Mouse (Mus musculus): ENCODE results near the gene Rap1gap2. TPM values are rescaled to one million over a fixed set of nuclear protein-coding genes. Genes with fewer than 3 reads are reported as not detected.

Rap1gap2 gene
- polyA plus RNA-seq, 1 experiment, result 8.9 TPM

DNA sequence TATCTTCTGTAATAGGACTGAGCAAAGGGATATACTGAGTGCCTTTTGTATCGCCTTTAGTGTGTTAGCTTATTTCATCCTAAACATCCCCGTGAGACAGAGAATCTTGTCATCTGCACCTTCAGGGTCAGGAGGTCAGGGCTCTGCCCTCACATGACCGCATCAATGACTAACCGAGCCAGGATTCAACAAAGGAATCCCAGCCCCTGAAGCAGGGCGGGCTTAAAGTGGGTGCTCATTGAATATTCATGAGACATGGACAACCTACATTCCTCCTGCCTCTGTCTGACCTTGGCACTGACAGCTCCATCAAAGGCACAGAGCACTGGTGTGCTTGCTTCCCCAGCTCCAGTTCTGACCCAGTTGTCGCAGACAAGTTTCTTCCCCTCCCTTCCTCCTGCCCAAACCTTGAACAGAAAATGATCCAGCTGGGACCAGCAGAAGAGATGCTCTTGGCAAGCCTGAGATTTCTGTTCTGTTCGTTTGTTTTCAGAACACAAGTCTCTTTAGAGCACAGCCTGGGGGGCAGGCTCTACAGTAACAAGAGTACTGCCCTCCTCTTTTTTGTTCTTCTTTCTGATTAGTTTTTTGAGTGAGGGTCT is 61.8 kb downstream of the Rap1gap2 start:
- Histone ChIP-seq H3K4me1 (ENCODE audit: control insufficient read depth, insufficient read depth, low read length) (peaks cover 4% of the 10 kb centered on the region), H3K4me3 (replicated peaks; ENCODE audit: extremely low read depth, low read depth, low read length) (no peak overlapping the region)
- no peak for TF ChIP-seq CTCF (IDR thresholded peaks at IDR 0.05; ENCODE audit: insufficient read depth, low read length)
- no peak for TF ChIP-seq POLR2A (IDR thresholded peaks at IDR 0.05; ENCODE audit: borderline replicate concordance, extremely low read depth, low read depth, low read length)
- DNase-seq, result no peak
- 31% methylated on average over 7 of the region's 7 CpGs for WGBS

DNA sequence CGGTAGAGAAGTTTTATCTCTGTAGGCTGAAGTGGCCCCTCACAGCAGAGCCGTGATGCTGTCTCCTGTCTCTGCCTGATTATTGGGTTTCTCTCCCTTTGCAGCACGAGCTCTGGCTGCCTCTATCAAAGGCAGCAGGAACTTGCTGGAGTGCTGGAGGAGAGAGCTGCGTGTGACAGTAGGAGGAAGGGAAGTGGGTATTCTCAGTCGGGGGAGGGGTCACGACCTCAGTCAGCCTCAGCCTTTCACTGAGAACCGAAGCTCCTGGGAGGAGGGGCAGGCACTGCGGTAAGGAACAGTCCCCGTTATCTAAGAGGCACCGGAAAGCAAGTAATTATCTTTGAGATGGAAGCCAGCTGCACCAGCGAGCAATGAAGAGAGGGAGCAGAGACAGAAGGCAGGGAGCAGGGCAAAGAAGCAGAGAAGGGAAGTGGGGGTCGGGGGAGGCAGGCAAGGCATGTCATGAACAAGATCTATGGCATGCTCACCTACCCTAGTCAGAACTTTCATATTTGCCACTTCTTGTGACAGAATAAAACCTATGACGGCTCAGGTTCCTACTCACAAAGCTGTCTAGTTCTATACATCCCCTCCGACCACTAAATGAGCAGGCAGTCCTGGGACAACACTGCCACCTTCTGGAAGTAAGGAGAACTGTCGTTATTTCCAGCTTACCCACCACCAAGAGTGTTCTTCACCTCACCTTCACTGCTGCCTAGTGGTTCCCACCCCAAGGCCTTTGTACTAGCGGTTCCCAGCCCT is 63.6 kb downstream of the Rap1gap2 start:
- 4% methylated on average over 16 of the region's 16 CpGs for WGBS
- DNase-seq, result no peak
- H3K4me3 ChIP-seq (replicated peaks; ENCODE audit: extremely low read depth, low read depth, low read length), result no peak overlapping the region
- TF ChIP-seq CTCF (IDR thresholded peaks at IDR 0.05; ENCODE audit: insufficient read depth, low read length), result peak; percentile 58
- no peak for TF ChIP-seq POLR2A (IDR thresholded peaks at IDR 0.05; ENCODE audit: borderline replicate concordance, extremely low read depth, low read depth, low read length)
- H3K4me1 ChIP-seq (ENCODE audit: control insufficient read depth, insufficient read depth, low read length), result peaks cover 4% of the 10 kb centered on the region

DNA sequence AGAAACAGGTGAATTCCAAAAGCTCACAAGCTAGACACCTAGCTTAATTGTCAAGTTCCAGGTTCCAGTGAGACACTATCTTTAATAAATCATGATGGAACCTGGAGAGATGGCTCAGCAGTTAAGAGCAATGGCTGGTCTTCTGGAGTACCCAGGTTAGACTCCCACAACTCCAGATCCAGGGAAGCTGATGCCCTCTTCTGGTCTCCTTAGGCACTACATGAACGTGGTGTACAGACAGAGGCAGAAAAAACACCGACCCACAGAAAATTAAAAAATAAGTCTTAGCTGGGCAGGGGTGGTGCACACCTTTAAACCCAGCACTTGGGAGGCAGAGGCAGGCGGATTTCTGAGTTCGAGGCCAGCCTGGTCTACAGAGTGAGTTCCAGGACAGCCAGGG is 64.5 kb downstream of the Rap1gap2 start:
- 37% methylated on average over 4 of the region's 4 CpGs for WGBS
- TF ChIP-seq CTCF (IDR thresholded peaks at IDR 0.05; ENCODE audit: insufficient read depth, low read length) (peak; percentile 39), POLR2A (IDR thresholded peaks at IDR 0.05; ENCODE audit: borderline replicate concordance, extremely low read depth, low read depth, low read length) (no peak)
- no peak overlapping the region for H3K4me3 ChIP-seq (replicated peaks; ENCODE audit: extremely low read depth, low read depth, low read length)
- no peak for DNase-seq
- H3K4me1 ChIP-seq (ENCODE audit: control insufficient read depth, insufficient read depth, low read length), result peaks cover 4% of the 10 kb centered on the region

DNA sequence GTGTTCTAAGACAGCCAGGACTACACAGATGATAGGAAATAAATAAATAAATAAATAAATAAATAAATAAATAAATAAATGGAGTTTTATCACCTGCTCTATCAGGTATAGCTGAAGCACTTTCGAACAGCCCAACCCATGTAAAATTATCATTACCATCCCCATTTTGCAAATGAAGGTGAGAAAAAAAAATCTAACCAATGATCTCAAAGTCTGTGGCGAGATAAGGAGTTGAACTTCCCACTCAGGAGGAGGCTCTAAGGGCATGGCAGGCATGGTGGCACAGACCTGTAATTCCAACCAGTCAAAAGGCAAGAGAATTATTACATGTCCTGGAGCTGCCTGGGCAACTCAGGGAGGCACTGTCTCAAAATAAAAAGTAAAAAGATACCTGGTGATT is 65.2 kb downstream of the Rap1gap2 start:
- 87% methylated on average over 2 of the region's 2 CpGs for WGBS
- H3K4me3 ChIP-seq (replicated peaks; ENCODE audit: extremely low read depth, low read depth, low read length), result no peak overlapping the region
- H3K4me1 ChIP-seq (ENCODE audit: control insufficient read depth, insufficient read depth, low read length), result peaks cover 4% of the 10 kb centered on the region
- no peak for DNase-seq
- no peak for TF ChIP-seq POLR2A (IDR thresholded peaks at IDR 0.05; ENCODE audit: borderline replicate concordance, extremely low read depth, low read depth, low read length)
- TF ChIP-seq CTCF (IDR thresholded peaks at IDR 0.05; ENCODE audit: insufficient read depth, low read length), result no peak

DNA sequence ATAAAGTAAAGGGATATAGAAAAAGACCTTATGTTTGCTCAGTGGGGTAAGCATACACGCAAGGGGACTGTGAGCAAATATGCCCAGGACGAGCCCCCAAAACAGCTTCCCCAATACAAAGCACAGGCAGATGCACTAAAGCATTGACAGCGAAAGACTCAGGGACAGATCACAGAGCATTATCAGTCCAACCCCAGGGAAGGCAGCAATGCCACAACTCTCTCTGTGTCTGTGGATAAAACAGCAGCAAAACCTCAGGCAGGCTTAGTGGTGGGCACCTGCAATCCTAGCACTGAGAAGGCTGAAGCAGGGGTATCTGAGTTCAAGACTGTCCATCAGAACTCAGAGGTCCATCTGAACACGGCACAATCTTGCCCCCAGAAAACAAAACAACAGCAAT is 73.4 kb downstream of the Rap1gap2 start:
- WGBS, result 80% methylated on average over 4 of the region's 4 CpGs
- Histone ChIP-seq H3K4me1 (ENCODE audit: control insufficient read depth, insufficient read depth, low read length) (no peaks in the 10 kb centered on the region; the same call in 1 of the 2 replicates), H3K4me3 (replicated peaks; ENCODE audit: extremely low read depth, low read depth, low read length) (no peak overlapping the region)
- no peak for DNase-seq
- no peak for TF ChIP-seq CTCF (IDR thresholded peaks at IDR 0.05; ENCODE audit: insufficient read depth, low read length)

DNA sequence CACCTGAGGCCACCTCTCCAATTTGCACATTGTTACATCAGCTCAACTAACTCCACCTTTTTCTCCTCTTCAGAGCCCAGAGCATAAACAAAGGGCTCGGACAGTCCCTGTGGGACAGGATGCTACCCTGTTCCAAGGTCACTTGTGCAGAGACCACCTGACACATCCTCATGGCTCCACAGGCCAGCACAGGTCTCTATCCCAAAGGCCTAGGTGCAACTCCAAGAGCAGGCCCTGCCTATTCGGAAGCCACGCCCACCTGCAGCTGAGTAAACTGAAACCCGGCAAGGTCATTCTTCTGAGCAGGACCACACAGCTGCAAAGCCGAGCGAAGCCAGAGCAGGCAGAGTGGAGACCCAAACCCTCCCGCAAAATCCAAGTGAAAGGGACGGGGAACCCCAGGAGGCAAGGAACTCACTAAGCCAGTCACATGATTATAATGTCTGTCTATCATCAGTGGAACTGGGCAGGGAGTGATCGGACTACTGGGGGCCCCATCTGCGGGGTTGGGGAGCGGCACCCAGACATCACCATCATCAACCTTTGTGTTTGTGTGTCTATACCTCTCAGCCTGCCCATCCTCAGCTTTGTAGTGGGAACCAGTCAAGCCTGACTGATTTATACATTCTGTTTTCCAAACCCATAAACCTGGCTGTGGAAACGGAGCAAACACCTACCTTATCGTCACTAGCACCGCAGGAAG is 74.4 kb downstream of the Rap1gap2 start:
- Histone ChIP-seq H3K4me1 (ENCODE audit: control insufficient read depth, insufficient read depth, low read length) (no peaks in the 10 kb centered on the region; the same call in 1 of the 2 replicates), H3K4me3 (replicated peaks; ENCODE audit: extremely low read depth, low read depth, low read length) (no peak overlapping the region)
- DNase-seq, result no peak
- 31% methylated on average over 14 of the region's 14 CpGs for WGBS
- TF ChIP-seq CTCF (IDR thresholded peaks at IDR 0.05; ENCODE audit: insufficient read depth, low read length), result no peak
- no peak for TF ChIP-seq POLR2A (IDR thresholded peaks at IDR 0.05; ENCODE audit: borderline replicate concordance, extremely low read depth, low read depth, low read length)

DNA sequence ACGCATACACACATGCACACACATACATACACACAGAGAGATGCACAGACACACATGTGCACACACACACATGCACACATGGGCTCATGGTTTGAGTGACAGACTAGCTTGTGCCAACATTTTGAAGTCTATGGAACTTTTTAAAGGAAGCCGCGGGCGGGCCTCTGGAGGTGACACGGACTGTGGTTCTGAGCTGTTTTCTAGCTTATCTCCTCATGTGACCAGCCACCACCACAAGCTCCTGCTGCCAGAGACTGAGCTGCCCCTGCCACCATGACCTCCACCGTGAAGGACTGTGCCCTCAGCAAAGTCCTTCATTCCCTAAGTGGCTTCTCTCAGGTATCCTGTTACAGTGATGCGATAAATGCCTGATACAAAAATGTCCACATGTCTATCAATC is 76.3 kb downstream of the Rap1gap2 start:
- DNase-seq, result no peak
- no peaks in the 10 kb centered on the region; the same call in 1 of the 2 replicates for H3K4me1 ChIP-seq (ENCODE audit: control insufficient read depth, insufficient read depth, low read length)
- TF ChIP-seq POLR2A (IDR thresholded peaks at IDR 0.05; ENCODE audit: borderline replicate concordance, extremely low read depth, low read depth, low read length), result no peak
- no peak for TF ChIP-seq CTCF (IDR thresholded peaks at IDR 0.05; ENCODE audit: insufficient read depth, low read length)
- WGBS, result 82% methylated on average over 7 of the region's 7 CpGs
- no peak overlapping the region for H3K4me3 ChIP-seq (replicated peaks; ENCODE audit: extremely low read depth, low read depth, low read length)

DNA sequence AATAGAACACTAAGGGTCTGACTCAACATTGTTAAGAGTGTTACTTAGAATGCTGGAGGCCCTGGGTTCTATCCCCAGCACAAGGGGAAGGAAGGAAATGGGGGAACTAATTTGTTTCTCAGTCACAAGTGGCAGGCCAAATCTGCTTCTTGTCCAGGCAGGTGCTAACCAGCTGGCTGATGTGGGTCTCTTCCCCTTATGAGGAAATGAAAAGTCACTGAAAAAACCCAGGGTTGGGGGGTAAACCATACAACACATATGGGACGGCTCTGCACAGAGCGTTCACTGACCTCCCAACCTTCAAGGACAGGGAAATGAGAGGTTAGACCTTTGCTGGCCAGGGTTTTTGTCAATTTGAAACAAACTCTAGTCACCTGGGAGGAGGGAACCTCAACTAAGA is 77.7 kb downstream of the Rap1gap2 start:
- WGBS, result 82% methylated on average over 2 of the region's 2 CpGs
- H3K4me1 ChIP-seq (ENCODE audit: control insufficient read depth, insufficient read depth, low read length), result no peaks in the 10 kb centered on the region; the same call in 1 of the 2 replicates
- TF ChIP-seq CTCF (IDR thresholded peaks at IDR 0.05; ENCODE audit: insufficient read depth, low read length), result no peak
- TF ChIP-seq POLR2A (IDR thresholded peaks at IDR 0.05; ENCODE audit: borderline replicate concordance, extremely low read depth, low read depth, low read length), result no peak
- H3K4me3 ChIP-seq (replicated peaks; ENCODE audit: extremely low read depth, low read depth, low read length), result no peak overlapping the region
- no peak for DNase-seq

DNA sequence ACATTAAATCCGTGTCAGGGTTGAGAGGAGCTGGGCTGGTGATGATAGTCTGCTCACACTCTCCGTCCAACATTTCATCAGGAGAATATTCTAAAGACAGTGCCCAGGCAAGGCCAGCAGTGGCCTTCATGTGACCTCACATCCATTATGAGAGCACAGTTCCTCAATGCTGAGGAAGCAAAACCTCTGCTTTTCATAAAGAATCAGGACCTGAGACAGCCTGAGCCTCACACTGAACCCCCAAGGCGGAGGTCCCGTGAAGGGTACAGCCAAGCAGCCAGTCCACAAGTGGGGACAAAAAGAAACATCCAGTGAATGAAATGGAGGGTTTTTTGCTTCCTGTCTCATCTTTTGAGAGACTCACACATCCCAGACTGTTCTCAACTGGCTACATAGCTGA is 78.3 kb downstream of the Rap1gap2 start:
- H3K4me1 ChIP-seq (ENCODE audit: control insufficient read depth, insufficient read depth, low read length), result no peaks in the 10 kb centered on the region; the same call in 1 of the 2 replicates
- DNase-seq, result no peak
- no peak overlapping the region for H3K4me3 ChIP-seq (replicated peaks; ENCODE audit: extremely low read depth, low read depth, low read length)
- WGBS, result 58% methylated on average over 4 of the region's 4 CpGs
- TF ChIP-seq CTCF (IDR thresholded peaks at IDR 0.05; ENCODE audit: insufficient read depth, low read length) (no peak), POLR2A (IDR thresholded peaks at IDR 0.05; ENCODE audit: borderline replicate concordance, extremely low read depth, low read depth, low read length) (no peak)
